Mouse (Mus musculus) embryonic fibroblast, embryonic 13.5 days (primary cell): ENCODE data around the gene Srp54c.

ENCODE experiments used
- CTCF ChIP-seq: IDR thresholded peaks from 2 replicates; pipeline ENCODE4 v1.5.1; 2011; ENCODE audit warnings: mild to moderate bottlenecking, control low read depth, low read length, moderate library complexity, borderline replicate concordance; ENCODE audit not compliant: insufficient read depth
- POLR2A ChIP-seq: IDR thresholded peaks from 2 replicates; pipeline ENCODE4 v1.6.1; 2011; ENCODE audit warnings: low read depth, mild to moderate bottlenecking, control low read depth, low read length, moderate library complexity

- TF ChIP-seq CTCF (no peak), POLR2A (no peak)
Measured at GRCm38 (mm10) chr12:55311841-55312240, 81.9 kb downstream of the Srp54c start.
